Mouse (Mus musculus) left cerebral cortex, adult 11 months (tissue): ENCODE measurements around the gene Pip5k1c.

Experiments
- DNase-seq: peaks from one replicate; pipeline ENCODE4 v3.0.0; 2022; ENCODE audit warnings: low spot score

The Pip5k1c gene

GRCm38 (mm10) chr10:81302781-81303218, 10.0 kb downstream of the Pip5k1c start:
- no peak for DNase-seq

GRCm38 (mm10) chr10:81303258-81303657, 10.5 kb downstream of the Pip5k1c start:
- DNase-seq, result no peak

GRCm38 (mm10) chr10:81303761-81304160, 11.0 kb downstream of the Pip5k1c start:
- no peak for DNase-seq

- DNase-seq, result no peak
Observed at GRCm38 (mm10) chr10:81304597-81305238, 12.0 kb downstream of the Pip5k1c start.

- no peak for DNase-seq
Observed at GRCm38 (mm10) chr10:81305663-81306062, 12.9 kb downstream of the Pip5k1c start.

GRCm38 (mm10) chr10:81306173-81306668, 13.5 kb downstream of the Pip5k1c start:
- no peak for DNase-seq

GRCm38 (mm10) chr10:81306837-81307682, 14.3 kb downstream of the Pip5k1c start:
- DNase-seq, result no peak

- DNase-seq, result no peak
Observed at GRCm38 (mm10) chr10:81309571-81309970, 16.8 kb downstream of the Pip5k1c start.

- DNase-seq, result no peak
Observed at GRCm38 (mm10) chr10:81313581-81313980, 20.8 kb downstream of the Pip5k1c start.

- DNase-seq, result no peak
Observed at GRCm38 (mm10) chr10:81314201-81314600, 21.4 kb downstream of the Pip5k1c start.

GRCm38 (mm10) chr10:81315587-81315986, 22.8 kb downstream of the Pip5k1c start:
- DNase-seq, result no peak

- DNase-seq, result no peak
Observed at GRCm38 (mm10) chr10:81316338-81317060, 23.7 kb downstream of the Pip5k1c start.

GRCm38 (mm10) chr10:81317273-81317672, 24.5 kb downstream of the Pip5k1c start:
- no peak for DNase-seq

GRCm38 (mm10) chr10:81318589-81319329, 26.0 kb downstream of the Pip5k1c start:
- no peak for DNase-seq

GRCm38 (mm10) chr10:81319330-81319699, 26.6 kb downstream of the Pip5k1c start:
- DNase-seq, result no peak

GRCm38 (mm10) chr10:81319741-81320549, 27.2 kb downstream of the Pip5k1c start:
- no peak for DNase-seq

GRCm38 (mm10) chr10:81320550-81321347, 28.0 kb downstream of the Pip5k1c start, which contains the start of gene Cactin:
Gene Cactin, plus strand, starts transcription at chr10:81321103.
- DNase-seq, result peak; percentile 100

- DNase-seq, result no peak
Observed at GRCm38 (mm10) chr10:81321436-81321835, 28.7 kb downstream of the Pip5k1c start.

- no peak for DNase-seq
Observed at GRCm38 (mm10) chr10:81322444-81322843, 29.7 kb downstream of the Pip5k1c start.
